Mouse (Mus musculus): ENCODE data around the gene Cers1. TPM values are rescaled to one million over a fixed set of nuclear protein-coding genes. Genes with fewer than 3 reads are reported as not detected.

Cers1 gene
- polyA plus RNA-seq, 1 experiment from 2014 or later = 20.8 TPM

GRCm38 (mm10) chr8:70302358-70302890 is 13.2 kb upstream of the Cers1 start, which contains the start of the genes Ddx49 and Cope:
Ddx49 (minus strand) TSS chr8:70302489.
Cope (plus strand) TSS chr8:70302518.
- H3K9ac ChIP-seq (ENCODE audit: low read length) = peak within 1 kb of the TSS; percentile 81
- no peaks in the 10 kb centered on the region for H3K9me3 ChIP-seq (replicated peaks; ENCODE audit: control insufficient read depth, low read length)
- H3K4me3 ChIP-seq (ENCODE audit: low read depth, low read length) = peak within 1 kb of the TSS; percentile 81
- peaks cover 51% of the 10 kb centered on the region for H3K36me3 ChIP-seq (ENCODE audit: control insufficient read depth, insufficient read depth, low read length)
- DNase-seq (ENCODE audit: low spot score) (peak; percentile 96), ATAC-seq (peak; percentile 95)
- H3K4me1 ChIP-seq (ENCODE audit: control insufficient read depth, insufficient read depth, low read length) = peaks cover 12% of the 10 kb centered on the region
- H3K4me2 ChIP-seq (ENCODE audit: low read length) = peak within 1 kb of the TSS; percentile 92
- under 1% methylated on average over 40 of the region's 40 CpGs for WGBS
- no peaks in the 10 kb centered on the region for H3K27me3 ChIP-seq (replicated peaks; ENCODE audit: control insufficient read depth, insufficient read depth, low read length)
- H3K27ac ChIP-seq (ENCODE audit: low read depth, low read length) = no peak within 1 kb of the TSS

- Histone ChIP-seq H3K9me3 (replicated peaks; ENCODE audit: control insufficient read depth, low read length) (no peaks in the 10 kb centered on the region), H3K27ac (ENCODE audit: low read depth, low read length) (no peak overlapping the region), H3K36me3 (ENCODE audit: control insufficient read depth, insufficient read depth, low read length) (peaks cover 51% of the 10 kb centered on the region), H3K4me3 (ENCODE audit: low read depth, low read length) (peak overlapping the region; percentile 81), H3K4me2 (ENCODE audit: low read length) (peak overlapping the region; percentile 92), H3K27me3 (replicated peaks; ENCODE audit: control insufficient read depth, insufficient read depth, low read length) (no peaks in the 10 kb centered on the region), H3K4me1 (ENCODE audit: control insufficient read depth, insufficient read depth, low read length) (peaks cover 12% of the 10 kb centered on the region), H3K9ac (ENCODE audit: low read length) (peak overlapping the region; percentile 81)
- DNase-seq (ENCODE audit: low spot score) (no peak), ATAC-seq (peak; percentile 40)
- 7% methylated on average over 16 of the region's 16 CpGs for whole genome bisulfite sequencing
Measured at GRCm38 (mm10) chr8:70302901-70303300, 12.7 kb upstream of the Cers1 start.

- no peak overlapping the region for H3K4me3 ChIP-seq (ENCODE audit: low read depth, low read length)
- DNase-seq (ENCODE audit: low spot score) = no peak
- no peak overlapping the region for H3K27ac ChIP-seq (ENCODE audit: low read depth, low read length)
- H3K4me2 ChIP-seq (ENCODE audit: low read length) = no peak overlapping the region
- H3K36me3 ChIP-seq (ENCODE audit: control insufficient read depth, insufficient read depth, low read length) = peaks cover 81% of the 10 kb centered on the region
- no peaks in the 10 kb centered on the region for H3K4me1 ChIP-seq (ENCODE audit: control insufficient read depth, insufficient read depth, low read length)
- 30% methylated on average over 2 of the region's 2 CpGs for WGBS
- H3K9ac ChIP-seq (ENCODE audit: low read length) = no peak overlapping the region
- H3K27me3 ChIP-seq (replicated peaks; ENCODE audit: control insufficient read depth, insufficient read depth, low read length) = no peaks in the 10 kb centered on the region
- no peak for ATAC-seq
- H3K9me3 ChIP-seq (replicated peaks; ENCODE audit: control insufficient read depth, low read length) = no peaks in the 10 kb centered on the region
Measured at GRCm38 (mm10) chr8:70309311-70309710, 6.3 kb upstream of the Cers1 start.

- Histone ChIP-seq H3K27ac (ENCODE audit: low read depth, low read length) (no peak overlapping the region), H3K9ac (ENCODE audit: low read length) (no peak overlapping the region), H3K36me3 (ENCODE audit: control insufficient read depth, insufficient read depth, low read length) (peaks cover 48% of the 10 kb centered on the region), H3K4me2 (ENCODE audit: low read length) (no peak overlapping the region), H3K27me3 (replicated peaks; ENCODE audit: control insufficient read depth, insufficient read depth, low read length) (no peaks in the 10 kb centered on the region), H3K4me1 (ENCODE audit: control insufficient read depth, insufficient read depth, low read length) (peaks cover 24% of the 10 kb centered on the region), H3K4me3 (ENCODE audit: low read depth, low read length) (no peak overlapping the region), H3K9me3 (replicated peaks; ENCODE audit: control insufficient read depth, low read length) (no peaks in the 10 kb centered on the region)
- WGBS = 79% methylated on average over 2 of the region's 2 CpGs
- DNase-seq (ENCODE audit: low spot score) (no peak), ATAC-seq (no peak)
Measured at GRCm38 (mm10) chr8:70313399-70313798, 2.2 kb upstream of the Cers1 start.

- ATAC-seq (peak; percentile 93), DNase-seq (ENCODE audit: low spot score) (peak; percentile 99)
- peaks cover 24% of the 10 kb centered on the region for H3K4me1 ChIP-seq (ENCODE audit: control insufficient read depth, insufficient read depth, low read length)
- H3K27ac ChIP-seq (ENCODE audit: low read depth, low read length) = peak overlapping the region; percentile 95
- H3K9ac ChIP-seq (ENCODE audit: low read length) = peak overlapping the region; percentile 75
- peaks cover 33% of the 10 kb centered on the region for H3K36me3 ChIP-seq (ENCODE audit: control insufficient read depth, insufficient read depth, low read length)
- no peaks in the 10 kb centered on the region for H3K9me3 ChIP-seq (replicated peaks; ENCODE audit: control insufficient read depth, low read length)
- WGBS = 5% methylated on average over 15 of the region's 15 CpGs
- H3K4me2 ChIP-seq (ENCODE audit: low read length) = peak overlapping the region; percentile 84
- H3K27me3 ChIP-seq (replicated peaks; ENCODE audit: control insufficient read depth, insufficient read depth, low read length) = no peaks in the 10 kb centered on the region
- H3K4me3 ChIP-seq (ENCODE audit: low read depth, low read length) = peak overlapping the region; percentile 46
Measured at GRCm38 (mm10) chr8:70316511-70317504, 1.2 kb downstream of the Cers1 start.

GRCm38 (mm10) chr8:70317872-70318271 is 2.3 kb downstream of the Cers1 start:
- no peaks in the 10 kb centered on the region for H3K27me3 ChIP-seq (replicated peaks; ENCODE audit: control insufficient read depth, insufficient read depth, low read length)
- peak overlapping the region; percentile 46; the same call in 1 of the 2 replicates for H3K4me3 ChIP-seq (ENCODE audit: low read depth, low read length)
- H3K9ac ChIP-seq (ENCODE audit: low read length) = peak overlapping the region; percentile 45; the same call in 1 of the 2 replicates
- DNase-seq (ENCODE audit: low spot score) = no peak
- H3K4me2 ChIP-seq (ENCODE audit: low read length) = peak overlapping the region; percentile 84
- peak overlapping the region; percentile 95 for H3K27ac ChIP-seq (ENCODE audit: low read depth, low read length)
- no peak for ATAC-seq
- 78% methylated on average over 5 of the region's 5 CpGs for WGBS
- peaks cover 24% of the 10 kb centered on the region for H3K4me1 ChIP-seq (ENCODE audit: control insufficient read depth, insufficient read depth, low read length)
- peaks cover 34% of the 10 kb centered on the region for H3K36me3 ChIP-seq (ENCODE audit: control insufficient read depth, insufficient read depth, low read length)
- H3K9me3 ChIP-seq (replicated peaks; ENCODE audit: control insufficient read depth, low read length) = no peaks in the 10 kb centered on the region

- H3K4me2 ChIP-seq (ENCODE audit: low read length) = no peak overlapping the region
- H3K27ac ChIP-seq (ENCODE audit: low read depth, low read length) = no peak overlapping the region
- H3K9ac ChIP-seq (ENCODE audit: low read length) = no peak overlapping the region
- no peak overlapping the region for H3K4me3 ChIP-seq (ENCODE audit: low read depth, low read length)
- 93% methylated on average over 3 of the region's 3 CpGs for WGBS
- DNase-seq (ENCODE audit: low spot score) (no peak), ATAC-seq (no peak)
- H3K36me3 ChIP-seq (ENCODE audit: control insufficient read depth, insufficient read depth, low read length) = peaks cover 60% of the 10 kb centered on the region
- no peaks in the 10 kb centered on the region for H3K27me3 ChIP-seq (replicated peaks; ENCODE audit: control insufficient read depth, insufficient read depth, low read length)
- H3K4me1 ChIP-seq (ENCODE audit: control insufficient read depth, insufficient read depth, low read length) = no peaks in the 10 kb centered on the region
- no peaks in the 10 kb centered on the region for H3K9me3 ChIP-seq (replicated peaks; ENCODE audit: control insufficient read depth, low read length)
Measured at GRCm38 (mm10) chr8:70323716-70324115, 8.1 kb downstream of the Cers1 start.

GRCm38 (mm10) chr8:70327512-70327911 is 11.9 kb downstream of the Cers1 start:
- Histone ChIP-seq H3K4me1 (ENCODE audit: control insufficient read depth, insufficient read depth, low read length) (peaks cover 18% of the 10 kb centered on the region), H3K36me3 (ENCODE audit: control insufficient read depth, insufficient read depth, low read length) (peaks cover 68% of the 10 kb centered on the region), H3K4me2 (ENCODE audit: low read length) (no peak overlapping the region), H3K27ac (ENCODE audit: low read depth, low read length) (no peak overlapping the region), H3K9me3 (replicated peaks; ENCODE audit: control insufficient read depth, low read length) (no peaks in the 10 kb centered on the region), H3K4me3 (ENCODE audit: low read depth, low read length) (no peak overlapping the region), H3K9ac (ENCODE audit: low read length) (no peak overlapping the region), H3K27me3 (replicated peaks; ENCODE audit: control insufficient read depth, insufficient read depth, low read length) (no peaks in the 10 kb centered on the region)
- DNase-seq (ENCODE audit: low spot score) (no peak), ATAC-seq (no peak)
- 93% methylated on average over 6 of the region's 6 CpGs for WGBS
